Mouse (Mus musculus) thymus, adult 2 months (tissue): ENCODE measurements around the gene Cyp4a30b. TPM values are rescaled to one million over a fixed set of nuclear protein-coding genes. Genes with fewer than 3 reads are reported as not detected.
"Not testable (repeated sequence)": the region's sequence is repeated elsewhere in the genome, so short reads cannot be mapped to it uniquely, and the experiment has no call there.

Experiments
- DNase-seq: peaks from one replicate; pipeline ENCODE4 v3.0.0; 2021
- H3K27ac ChIP-seq: fragments of 200-500 bp; 2 replicates; pipeline ENCODE4 v1.5.1; 2012; ENCODE audit warnings: low read length, control low read depth; ENCODE audit not compliant: control insufficient read depth, insufficient read depth
- H3K27me3 ChIP-seq: fragments of 200-500 bp; 2 replicates; pipeline ENCODE4 v1.6.1; 2012; ENCODE audit warnings: mild to moderate bottlenecking, low read length, moderate library complexity, mixed read lengths; ENCODE audit not compliant: control insufficient read depth, insufficient read depth
- H3K36me3 ChIP-seq: fragments of 200-500 bp; 2 replicates; pipeline ENCODE4 v1.6.1; 2012; ENCODE audit warnings: mild to moderate bottlenecking, low read length, moderate library complexity; ENCODE audit not compliant: control insufficient read depth, insufficient read depth
- H3K4me1 ChIP-seq: fragments of 200-500 bp; replicated peaks from 2 replicates; pipeline ENCODE4 v1.6.1; 2012; ENCODE audit warnings: low read length; ENCODE audit not compliant: control insufficient read depth, insufficient read depth
- H3K4me3 ChIP-seq: fragments of 200-500 bp; 2 replicates; pipeline ENCODE4 v1.5.1; 2012; ENCODE audit warnings: mild to moderate bottlenecking, low read length, control low read depth, moderate library complexity; ENCODE audit not compliant: control insufficient read depth, insufficient read depth
- CTCF ChIP-seq: fragments of 200-500 bp; IDR thresholded peaks from 2 replicates; pipeline ENCODE4 v1.5.1; 2012; ENCODE audit warnings: mild to moderate bottlenecking, control low read depth, low read length, moderate library complexity, borderline replicate concordance; ENCODE audit not compliant: control insufficient read depth, poor library complexity, insufficient read depth; ENCODE audit errors: extremely low read depth
- POLR2A ChIP-seq: fragments of 200-500 bp; IDR thresholded peaks from 2 replicates; pipeline ENCODE4 v1.6.1; 2012; ENCODE audit warnings: mild to moderate bottlenecking, low read length, control low read depth, moderate library complexity; ENCODE audit not compliant: control insufficient read depth, poor library complexity, insufficient read depth; ENCODE audit errors: extremely low read depth
- WGBS: fragments of 180-500 bp; shearing (Covaris S2); methylation state at CpG from one replicate; pipeline ENCODE4 v1.1.7; 2018; 5-methylcytosine and 5-hydroxymethylcytosine counted together
- polyA plus RNA-seq: library from polyadenylated mRNA; depleted of rRNA; stranded (reverse); fragments of >200 nt; gene quantifications from 2 replicates; pipeline ENCODE4 v1.2.3, GENCODE M21; 2012; rRNA removed

The Cyp4a30b gene
- not detected in 2 replicates for polyA plus RNA-seq

DNA sequence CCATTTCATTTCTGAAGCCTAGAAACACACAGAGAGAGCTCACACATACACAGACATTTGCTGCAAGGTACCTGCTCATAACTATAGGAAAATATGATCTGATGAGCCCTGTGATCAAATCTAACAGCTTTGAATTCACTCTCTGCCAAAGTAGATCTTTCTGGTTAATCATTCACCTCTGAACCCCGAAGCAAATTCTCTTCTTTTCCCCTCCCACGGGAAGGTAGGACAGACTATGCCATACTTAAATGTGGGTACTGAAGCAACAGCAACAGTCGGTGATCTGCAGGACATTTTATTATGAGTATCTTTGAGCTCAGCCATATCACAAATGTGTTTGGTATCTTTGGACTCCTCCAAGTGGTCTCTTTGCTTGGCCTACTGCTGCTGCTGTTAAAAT lies at the start of gene Cyp4a30b:
Gene Cyp4a30b (plus strand): TSS at position 301 of the 400 bp plus-strand sequence.
- DNase-seq: no peak
- Histone ChIP-seq H3K36me3 (no peaks in the 10 kb centered on the region), H3K27ac (no peak within 1 kb of the TSS), H3K4me3 (no peak within 1 kb of the TSS), H3K4me1 (no peaks in the 10 kb centered on the region), H3K27me3 (no peaks in the 10 kb centered on the region)
- TF ChIP-seq POLR2A: no peak
- no peak for TF ChIP-seq CTCF
- WGBS: 91% methylated on average over 3 of the region's 3 CpGs

DNA sequence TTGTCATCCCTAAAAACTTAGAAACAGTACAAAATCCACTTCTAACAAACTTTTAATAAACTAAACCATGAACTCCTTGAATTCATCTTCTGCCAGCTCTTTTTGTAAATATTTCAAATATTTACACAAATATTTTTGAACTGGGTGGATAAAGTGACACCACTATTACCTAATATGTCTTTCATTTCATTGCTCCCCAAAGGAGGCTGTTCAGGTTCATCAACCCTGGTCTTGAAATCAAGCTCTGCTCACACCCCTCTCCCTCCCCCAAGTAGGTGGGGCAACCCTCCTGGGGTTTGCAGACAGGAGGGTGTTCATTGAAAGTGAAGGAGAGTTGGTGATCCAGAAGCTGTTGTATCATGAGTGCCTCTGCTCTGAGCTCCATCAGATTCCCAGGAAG lies 41.1 kb upstream of the Cyp4a30b start, which contains the start of gene Cyp4a12b:
Gene Cyp4a12b (plus strand): TSS at position 301 of the 400 bp plus-strand sequence.
- not testable (repeated sequence) for H3K27me3 ChIP-seq, H3K4me1 ChIP-seq, DNase-seq, H3K27ac ChIP-seq, H3K4me3 ChIP-seq, H3K36me3 ChIP-seq

DNA sequence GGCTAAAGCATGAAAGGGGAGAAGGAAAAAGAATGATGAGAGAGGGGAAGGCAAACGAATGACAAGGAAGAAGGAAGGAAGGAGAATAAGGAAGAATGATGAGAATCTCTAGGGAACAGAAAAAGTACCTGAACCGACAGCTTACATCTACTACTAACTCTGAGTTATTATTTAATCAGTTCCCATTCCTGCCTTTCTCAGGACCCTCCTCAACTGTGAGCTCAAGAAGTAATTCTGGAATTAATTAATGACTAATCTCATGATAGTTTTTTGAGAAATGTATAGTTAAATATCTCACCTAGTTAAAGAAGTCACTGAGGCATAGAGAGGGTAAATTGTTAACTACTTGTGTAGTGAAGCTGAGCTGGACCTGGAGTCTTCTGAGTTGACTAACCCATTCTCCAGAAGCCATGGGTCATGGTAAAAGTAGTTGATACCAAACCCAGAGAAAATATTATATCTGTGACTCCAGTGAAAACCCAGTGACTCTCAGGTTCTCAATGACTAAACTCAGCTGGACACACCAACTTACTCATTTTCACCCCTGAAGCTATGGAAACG lies 1.7 kb upstream of the Cyp4a30b start:
- DNase-seq: no peak
- H3K4me3 ChIP-seq: no peak overlapping the region
- H3K36me3 ChIP-seq: no peaks in the 10 kb centered on the region
- no peaks in the 10 kb centered on the region for H3K4me1 ChIP-seq
- H3K27ac ChIP-seq: no peak overlapping the region
- TF ChIP-seq CTCF (no peak), POLR2A (no peak)
- WGBS: 42% methylated on average over 3 of the region's 3 CpGs
- no peaks in the 10 kb centered on the region for H3K27me3 ChIP-seq

DNA sequence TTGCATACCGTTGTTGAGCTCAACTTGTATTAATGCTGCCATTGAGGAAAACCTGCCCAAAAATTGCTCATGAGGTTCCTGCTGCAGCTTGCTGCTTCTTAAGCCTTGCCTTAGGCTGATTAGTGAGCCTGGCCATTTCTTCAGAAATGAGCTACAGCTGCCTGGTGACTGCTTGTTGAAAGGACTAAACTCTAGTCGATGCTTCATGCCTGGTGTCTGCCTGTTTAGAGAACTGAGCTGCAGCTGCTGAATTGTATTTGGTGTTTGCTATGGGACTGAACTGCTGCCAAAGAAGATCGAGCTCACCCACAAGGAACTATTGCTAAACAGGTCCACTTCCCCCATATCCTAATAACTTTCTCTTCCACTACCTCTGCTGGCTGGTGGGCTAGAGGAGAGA lies 21.2 kb downstream of the Cyp4a30b start:
- H3K27ac ChIP-seq, H3K27me3 ChIP-seq, H3K4me3 ChIP-seq, H3K36me3 ChIP-seq, DNase-seq, H3K4me1 ChIP-seq: not testable (repeated sequence)
- WGBS: 68% methylated on average over 3 of the region's 3 CpGs

DNA sequence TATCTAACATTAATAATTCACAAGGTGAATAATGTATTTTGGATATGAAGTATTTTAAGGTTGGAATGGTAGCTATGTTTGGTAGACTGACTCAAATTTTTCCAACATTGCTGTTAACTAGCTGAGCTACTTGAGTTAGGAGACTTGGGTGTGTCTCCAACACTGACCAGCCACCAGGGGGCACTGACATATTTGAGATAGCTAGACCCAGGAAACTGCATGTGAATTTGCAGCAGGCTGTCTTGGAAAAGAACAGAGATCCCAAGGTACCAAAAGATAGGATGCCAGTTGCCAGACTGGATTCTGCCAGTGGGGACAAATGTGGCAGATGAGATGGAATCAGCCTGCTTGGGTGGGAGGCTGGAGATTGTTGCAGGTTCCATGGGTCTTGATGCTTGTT lies 23.6 kb downstream of the Cyp4a30b start:
- H3K27me3 ChIP-seq, DNase-seq, H3K4me3 ChIP-seq, H3K4me1 ChIP-seq, H3K36me3 ChIP-seq, H3K27ac ChIP-seq: not testable (repeated sequence)

DNA sequence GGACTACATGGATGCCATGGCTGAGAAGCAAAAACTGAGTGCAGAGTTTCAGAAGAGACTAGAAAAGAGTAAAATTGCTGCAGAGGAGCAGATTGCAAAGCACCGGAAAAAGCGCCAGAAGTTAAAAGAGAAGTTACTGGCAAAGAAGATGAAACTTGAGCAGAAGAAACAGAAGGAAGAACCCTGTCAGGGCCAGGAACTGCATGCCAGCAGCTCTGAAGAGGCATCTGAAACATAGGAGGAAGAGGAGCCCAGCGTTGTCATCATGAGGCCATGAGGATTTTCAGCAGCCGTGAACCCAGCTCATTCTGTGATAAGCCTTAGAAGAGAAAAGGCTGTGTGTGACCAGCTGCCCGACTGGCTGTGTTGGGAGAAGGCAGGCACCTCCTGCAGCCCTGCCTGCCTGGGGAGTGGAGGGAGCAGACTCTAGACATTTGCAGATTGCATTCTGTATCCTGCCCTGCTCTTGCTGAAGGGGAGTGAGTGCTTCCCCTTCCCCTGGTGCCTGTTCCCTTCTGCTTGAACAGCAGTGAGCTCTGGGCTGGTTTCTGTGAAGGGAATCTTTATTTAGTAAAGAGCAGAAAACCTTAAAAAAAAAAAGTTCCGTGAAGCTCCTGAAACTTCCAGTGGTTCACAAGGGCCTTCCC lies 28.7 kb downstream of the Cyp4a30b start:
- Histone ChIP-seq H3K36me3 (no peaks in the 10 kb centered on the region), H3K27me3 (no peaks in the 10 kb centered on the region), H3K4me1 (no peaks in the 10 kb centered on the region), H3K27ac (no peak overlapping the region), H3K4me3 (no peak overlapping the region)
- WGBS: 22% methylated on average over 6 of the region's 6 CpGs
- no peak for TF ChIP-seq CTCF
- TF ChIP-seq POLR2A: no peak
- DNase-seq: no peak

DNA sequence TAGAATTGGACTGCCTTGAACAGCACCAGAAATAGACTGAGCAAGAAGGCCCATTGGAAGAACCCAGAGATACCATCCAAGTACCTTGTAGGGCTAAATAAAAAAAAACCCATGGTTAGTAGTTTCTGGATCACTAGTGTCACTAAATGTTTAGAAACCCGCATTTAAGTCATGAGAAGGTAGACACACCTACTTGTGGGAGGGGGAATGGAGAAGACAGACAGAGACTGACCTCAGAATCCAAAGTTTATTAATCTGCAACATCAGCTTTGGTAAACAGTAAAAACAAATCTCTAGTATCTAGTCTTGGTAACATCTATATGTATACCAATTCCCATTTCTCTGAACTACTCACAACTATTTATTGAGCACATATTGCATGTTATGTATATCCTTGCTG lies 43.6 kb downstream of the Cyp4a30b start, which contains the start of gene Cyp4a14:
Gene Cyp4a14 (minus strand): TSS at position 142 of the 400 bp plus-strand sequence.
- H3K4me1 ChIP-seq: no peaks in the 10 kb centered on the region
- no peak for DNase-seq
- no peak for TF ChIP-seq POLR2A
- TF ChIP-seq CTCF: no peak
- no peaks in the 10 kb centered on the region for H3K36me3 ChIP-seq
- H3K4me3 ChIP-seq: no peak within 1 kb of the TSS
- no peaks in the 10 kb centered on the region for H3K27me3 ChIP-seq
- no peak within 1 kb of the TSS for H3K27ac ChIP-seq
- 84% methylated on average over 1 of the region's 1 CpGs for WGBS
